Mouse (Mus musculus) bone marrow macrophage, adult 2 months (primary cell): ENCODE results near the gene Nnmt.

ENCODE experiments used
- CTCF ChIP-seq: IDR thresholded peaks from 2 replicates; pipeline ENCODE4 v1.5.1; 2012; ENCODE audit warnings: low read depth, mild to moderate bottlenecking, low read length, moderate library complexity
- POLR2A ChIP-seq: IDR thresholded peaks from 2 replicates; pipeline ENCODE4 v1.6.1; 2012; ENCODE audit warnings: mild to moderate bottlenecking, low read depth, low read length, borderline replicate concordance

GRCm38 (mm10) chr9:48590606-48591005 is 14.3 kb downstream of the Nnmt start:
- TF ChIP-seq CTCF = no peak
- no peak for TF ChIP-seq POLR2A
